Mouse (Mus musculus): ENCODE results near the gene Hist1h1t.

Gene Hist1h1t

DNA sequence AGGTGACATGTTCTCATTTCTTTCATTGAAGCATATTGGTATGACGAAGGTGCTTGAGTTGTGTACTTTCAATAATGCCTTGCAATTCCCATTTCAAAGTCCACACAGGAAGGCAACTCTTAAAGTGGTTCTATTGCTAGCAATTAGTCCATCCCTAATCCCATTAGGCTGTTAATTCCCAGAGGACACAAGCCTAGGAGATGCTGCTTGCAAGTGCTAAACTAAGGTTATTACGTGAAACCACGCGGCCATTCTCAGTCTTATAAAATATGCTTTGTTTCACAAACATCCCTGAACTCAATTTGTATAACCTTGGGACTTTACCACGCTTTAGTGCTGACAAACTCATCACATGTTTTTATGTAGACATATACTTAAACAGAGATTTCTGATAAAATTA, 41.5 kb downstream of the Hist1h1t start:
- no peak for DNase-seq (ENCODE audit: low spot score in 2 of 2)

DNA sequence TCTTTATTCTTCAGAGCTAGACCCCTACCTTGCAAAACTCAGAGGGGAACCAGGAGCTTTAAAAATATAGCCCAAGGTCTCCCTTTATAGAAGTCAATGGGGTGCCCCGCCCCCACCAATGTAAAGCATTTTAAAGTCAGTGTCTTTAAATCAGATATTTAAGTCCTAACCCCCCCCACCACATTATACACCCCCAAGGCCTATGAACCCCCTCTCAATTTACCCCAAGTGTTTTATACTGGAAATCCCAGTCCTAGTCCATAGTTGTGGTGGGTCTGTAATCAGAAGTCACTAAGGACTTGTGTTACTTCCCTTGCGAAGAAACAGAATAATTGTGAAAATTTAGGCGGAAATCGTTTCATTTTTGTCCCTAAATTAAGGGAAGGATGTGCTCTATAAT, 42.4 kb downstream of the Hist1h1t start:
- DNase-seq (ENCODE audit: low spot score in 2 of 2): no peak

DNA sequence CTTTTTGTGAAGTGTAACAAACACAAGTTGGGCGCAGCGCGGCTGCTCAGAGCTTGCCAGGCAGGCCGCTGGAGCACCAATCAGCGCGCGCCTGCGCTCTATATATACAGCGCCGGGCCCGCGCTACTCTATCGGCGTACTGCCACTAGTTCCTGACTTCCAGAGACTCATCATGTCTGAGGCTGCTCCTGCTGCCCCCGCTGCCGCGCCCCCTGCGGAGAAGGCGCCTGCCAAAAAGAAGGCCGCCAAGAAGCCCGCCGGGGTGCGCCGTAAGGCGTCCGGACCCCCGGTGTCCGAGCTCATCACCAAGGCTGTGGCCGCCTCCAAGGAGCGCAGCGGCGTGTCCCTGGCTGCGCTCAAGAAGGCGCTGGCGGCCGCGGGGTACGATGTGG, 43.1 kb downstream of the Hist1h1t start, which contains the start of gene Hist1h1c:
Gene Hist1h1c, plus strand, starts transcription at position 132 of the 392 bp plus-strand sequence.
- peak; percentile 84 to 91 for DNase-seq (ENCODE audit: low spot score in 2 of 2)

DNA sequence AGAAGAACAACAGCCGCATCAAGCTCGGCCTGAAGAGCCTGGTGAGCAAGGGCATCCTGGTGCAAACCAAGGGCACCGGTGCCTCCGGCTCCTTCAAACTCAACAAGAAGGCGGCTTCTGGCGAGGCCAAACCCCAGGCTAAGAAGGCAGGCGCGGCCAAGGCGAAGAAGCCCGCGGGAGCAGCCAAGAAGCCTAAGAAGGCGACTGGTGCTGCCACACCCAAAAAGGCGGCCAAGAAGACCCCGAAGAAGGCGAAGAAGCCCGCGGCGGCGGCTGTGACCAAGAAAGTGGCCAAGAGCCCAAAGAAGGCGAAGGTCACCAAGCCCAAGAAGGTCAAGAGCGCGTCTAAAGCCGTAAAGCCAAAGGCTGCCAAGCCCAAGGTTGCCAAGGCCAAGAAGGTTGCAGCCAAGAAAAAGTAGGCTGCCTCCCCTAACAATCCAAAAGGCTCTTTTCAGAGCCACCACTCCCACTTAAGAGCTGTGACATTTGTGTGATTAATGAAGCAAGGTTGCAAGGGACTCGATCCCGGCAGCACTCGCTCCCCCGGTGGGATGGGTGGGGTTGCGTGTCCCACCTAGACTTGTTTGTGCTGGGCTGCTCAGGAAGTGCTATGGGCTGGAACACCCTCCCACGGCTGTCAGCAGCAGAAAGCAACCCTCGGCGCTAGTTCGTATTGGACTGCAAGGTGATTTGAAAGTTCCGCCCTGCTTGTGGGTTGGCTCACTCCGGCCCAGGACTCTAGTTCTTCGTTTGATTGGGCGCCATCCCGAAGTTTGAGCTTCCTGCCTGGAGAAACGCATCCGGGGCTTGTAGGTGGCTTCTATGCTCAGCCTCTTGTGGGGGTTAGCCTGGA, 43.7 kb downstream of the Hist1h1t start:
- peak; percentile 79 to 95 for DNase-seq (ENCODE audit: low spot score in 2 of 2)

DNA sequence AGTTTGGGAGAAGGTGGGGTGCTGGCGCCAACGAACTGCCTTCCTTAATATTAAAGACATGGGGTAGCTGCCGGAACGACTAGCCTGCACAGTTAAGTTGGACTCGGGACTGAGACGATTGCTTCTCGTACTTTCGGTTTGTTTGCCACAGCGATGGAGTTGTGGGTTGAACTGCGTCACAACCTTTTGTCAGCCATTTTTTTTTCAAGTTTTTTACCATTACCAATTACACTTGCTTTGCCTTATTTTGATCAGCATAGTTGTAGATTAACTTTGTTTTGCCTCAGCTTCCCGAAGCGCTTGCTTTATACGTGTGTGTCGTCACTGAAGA, 44.3 kb downstream of the Hist1h1t start:
- no peak for DNase-seq (ENCODE audit: low spot score in 2 of 2)

DNA sequence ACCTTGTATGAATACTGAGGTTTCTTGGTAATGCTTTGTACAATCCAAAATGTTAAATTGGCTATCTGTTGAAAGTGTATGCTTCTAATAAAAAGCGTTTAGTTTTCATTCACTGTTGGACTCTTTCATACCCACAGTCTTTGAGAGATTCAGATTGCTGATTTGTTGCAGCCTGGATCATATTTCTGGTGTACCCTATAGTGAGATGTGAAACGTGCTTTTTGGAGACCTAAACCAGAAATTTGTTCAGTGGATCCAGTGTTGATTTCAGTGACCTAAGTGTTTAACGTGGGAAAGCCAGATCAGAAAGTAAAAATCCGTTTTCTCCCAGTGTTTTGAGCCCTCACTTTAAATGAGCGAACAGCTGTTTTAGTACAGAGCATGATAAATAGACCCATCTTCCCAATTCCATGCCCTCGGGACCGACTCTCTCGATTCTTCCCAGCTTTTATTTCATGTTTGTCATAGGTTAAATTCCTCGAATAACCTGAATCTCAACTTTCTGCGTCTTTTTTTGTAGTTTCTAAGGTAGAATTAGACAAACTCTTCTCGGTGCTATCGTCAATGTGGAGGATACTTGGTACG, 44.7 kb downstream of the Hist1h1t start:
- no peak for DNase-seq (ENCODE audit: low spot score in 2 of 2)

DNA sequence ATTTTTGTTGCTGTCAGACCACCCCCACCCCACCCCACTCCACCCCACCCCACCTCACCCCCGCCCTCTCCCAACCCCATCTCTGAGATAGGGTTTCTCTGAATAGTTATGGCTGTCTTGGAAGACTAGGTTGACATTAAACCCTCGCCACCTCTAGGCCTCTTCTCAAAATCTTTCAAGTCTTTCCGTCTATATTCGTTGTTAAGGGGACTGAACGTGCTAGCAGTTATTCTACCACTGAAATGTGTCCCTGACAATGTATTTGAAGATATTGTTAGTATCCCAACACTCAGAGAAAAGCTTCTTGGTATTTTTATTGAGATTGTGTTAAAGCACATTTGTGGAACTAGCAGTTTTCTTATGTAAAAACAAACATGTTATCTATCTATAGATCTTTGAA, 45.3 kb downstream of the Hist1h1t start:
- no peak for DNase-seq (ENCODE audit: low spot score in 2 of 2)

DNA sequence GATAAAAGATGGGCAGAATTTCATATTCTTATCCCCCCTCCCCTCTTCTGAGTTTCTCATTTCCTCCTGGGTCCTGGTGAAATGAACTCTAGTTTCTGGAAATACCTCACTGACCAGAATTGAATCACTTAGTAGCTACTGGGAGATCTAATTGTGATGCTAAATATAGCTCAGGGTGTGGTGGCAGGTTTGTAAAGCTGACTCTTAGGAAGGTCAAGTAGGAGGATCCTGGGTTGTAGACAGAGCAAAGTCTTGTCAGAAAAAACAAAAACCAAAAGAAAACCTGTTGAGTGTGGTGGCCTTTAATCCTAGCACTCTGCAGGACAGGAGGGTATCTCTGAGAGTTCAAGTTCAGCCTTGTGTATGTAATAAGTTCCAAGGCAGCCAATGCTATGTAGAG, 46.4 kb downstream of the Hist1h1t start:
- DNase-seq (ENCODE audit: low spot score in 2 of 2): no peak

DNA sequence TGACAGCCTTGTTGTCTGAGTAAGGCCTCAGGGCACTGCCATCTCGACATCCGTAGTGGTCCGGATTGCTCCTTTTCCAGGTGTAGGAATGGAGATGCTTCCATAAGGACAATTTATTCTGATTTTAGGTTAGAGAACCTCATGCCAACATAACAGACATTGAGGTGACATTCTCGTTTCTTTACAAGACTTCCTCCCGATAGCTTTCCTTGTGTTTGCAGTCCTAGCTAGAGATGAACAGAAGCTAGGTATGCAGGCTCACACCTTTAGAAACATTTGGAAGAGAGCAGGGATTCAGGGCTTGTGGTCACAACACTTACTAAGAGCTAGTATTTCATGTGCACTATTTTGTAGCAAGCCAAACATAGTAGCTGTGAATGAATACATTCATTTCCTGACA, 47.6 kb downstream of the Hist1h1t start:
- no peak for DNase-seq (ENCODE audit: low spot score in 2 of 2)

DNA sequence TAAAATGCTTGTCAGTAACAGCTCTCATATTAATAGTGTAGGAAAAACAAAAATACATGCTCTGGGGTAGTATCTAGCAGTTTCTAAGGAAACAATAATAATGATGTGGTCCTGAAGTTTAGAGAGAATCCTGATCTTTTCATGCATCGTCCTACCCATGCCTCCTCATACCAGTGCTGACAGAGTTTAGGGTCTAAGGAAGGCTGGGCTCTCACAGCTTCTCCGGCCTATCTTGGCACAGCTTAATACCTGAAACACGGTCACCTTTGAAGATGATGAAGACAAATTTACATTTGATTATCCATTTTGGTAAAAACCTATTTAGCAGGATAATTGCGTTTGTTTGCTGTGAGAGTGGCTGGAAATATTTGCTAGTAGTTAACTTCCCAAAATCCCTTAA, 48.3 kb downstream of the Hist1h1t start:
- DNase-seq (ENCODE audit: low spot score in 2 of 2): no peak

DNA sequence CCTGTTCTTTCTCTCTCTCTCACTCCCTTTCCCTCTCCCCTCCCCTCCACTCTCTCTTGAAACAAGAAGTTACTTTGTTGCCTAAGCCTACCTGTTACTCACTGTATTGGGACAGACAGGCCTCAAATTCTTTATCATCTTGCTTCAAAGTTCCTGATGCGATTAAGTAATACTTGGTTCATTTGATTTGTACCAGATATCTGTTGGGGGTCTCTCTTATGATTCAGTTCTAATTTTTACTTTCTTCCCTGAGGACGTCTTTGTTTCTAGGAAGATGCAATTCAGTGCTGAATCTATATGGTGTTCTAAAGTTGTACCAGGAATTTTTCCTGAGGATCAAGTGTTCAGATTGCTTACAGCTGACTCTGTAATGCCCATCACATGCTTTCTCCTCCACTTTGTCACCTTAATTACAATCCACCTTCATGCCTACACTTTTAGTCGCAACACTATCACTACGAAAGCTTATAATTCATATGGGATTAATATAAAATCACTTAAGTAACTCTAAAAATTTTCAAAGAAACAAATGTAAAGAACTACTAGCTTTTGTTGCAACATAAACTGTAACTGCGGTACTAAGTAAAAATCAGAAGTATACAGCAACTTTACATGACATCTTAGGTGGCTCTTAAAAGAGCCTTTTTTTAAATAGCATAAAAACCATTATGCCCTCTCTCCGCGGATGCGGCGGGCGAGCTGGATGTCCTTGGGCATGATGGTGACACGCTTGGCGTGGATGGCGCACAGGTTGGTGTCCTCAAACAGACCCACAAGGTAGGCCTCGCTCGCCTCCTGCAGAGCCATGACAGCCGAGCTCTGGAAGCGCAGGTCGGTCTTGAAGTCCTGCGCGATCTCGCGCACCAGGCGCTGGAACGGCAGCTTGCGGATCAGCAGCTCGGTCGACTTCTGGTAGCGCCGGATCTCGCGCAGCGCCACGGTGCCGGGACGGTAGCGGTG, 49.1 kb downstream of the Hist1h1t start:
- no peak for DNase-seq (ENCODE audit: low spot score in 2 of 2)

DNA sequence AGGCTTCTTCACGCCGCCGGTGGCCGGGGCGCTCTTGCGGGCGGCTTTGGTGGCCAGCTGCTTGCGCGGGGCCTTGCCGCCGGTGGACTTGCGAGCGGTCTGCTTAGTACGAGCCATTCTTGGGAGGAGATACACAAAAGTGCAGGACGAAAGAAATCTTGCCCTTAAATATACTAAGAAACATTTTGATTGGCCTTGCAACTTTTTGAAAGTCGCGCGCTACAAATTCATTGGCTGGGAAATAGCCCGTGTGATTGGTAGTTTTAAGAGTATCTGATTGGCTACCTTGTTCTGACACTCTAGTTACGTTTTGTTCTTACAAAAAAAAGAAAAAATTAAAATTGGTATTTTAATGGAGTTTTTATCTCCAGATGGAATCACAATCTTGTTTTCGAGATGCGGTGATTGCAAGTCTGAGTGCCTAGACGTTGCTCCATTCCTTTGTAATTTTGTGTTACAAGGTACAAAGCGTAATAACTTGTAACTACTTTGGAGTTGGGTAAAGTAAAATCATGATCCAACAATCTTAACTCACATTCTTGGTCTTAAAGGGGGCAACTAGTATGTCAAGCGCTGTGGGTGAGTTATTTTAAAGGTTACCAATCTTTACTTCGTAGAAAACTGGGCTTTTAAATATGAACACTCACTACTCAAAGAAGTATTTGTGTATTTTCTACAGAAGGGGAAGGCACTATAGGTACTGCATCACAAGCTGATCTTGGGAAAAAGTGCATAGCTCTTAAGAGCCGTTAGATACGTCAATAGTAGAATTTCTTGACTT, 50.0 kb downstream of the Hist1h1t start, which contains the start of gene Hist1h3c:
Gene Hist1h3c, minus strand, starts transcription at position 222 of the 781 bp plus-strand sequence.
- DNase-seq (ENCODE audit: low spot score in 2 of 2): peak; percentile 65 to 74

Measured in urinary bladder, adult 18-20 months (tissue).